In the genomic region with DNA sequence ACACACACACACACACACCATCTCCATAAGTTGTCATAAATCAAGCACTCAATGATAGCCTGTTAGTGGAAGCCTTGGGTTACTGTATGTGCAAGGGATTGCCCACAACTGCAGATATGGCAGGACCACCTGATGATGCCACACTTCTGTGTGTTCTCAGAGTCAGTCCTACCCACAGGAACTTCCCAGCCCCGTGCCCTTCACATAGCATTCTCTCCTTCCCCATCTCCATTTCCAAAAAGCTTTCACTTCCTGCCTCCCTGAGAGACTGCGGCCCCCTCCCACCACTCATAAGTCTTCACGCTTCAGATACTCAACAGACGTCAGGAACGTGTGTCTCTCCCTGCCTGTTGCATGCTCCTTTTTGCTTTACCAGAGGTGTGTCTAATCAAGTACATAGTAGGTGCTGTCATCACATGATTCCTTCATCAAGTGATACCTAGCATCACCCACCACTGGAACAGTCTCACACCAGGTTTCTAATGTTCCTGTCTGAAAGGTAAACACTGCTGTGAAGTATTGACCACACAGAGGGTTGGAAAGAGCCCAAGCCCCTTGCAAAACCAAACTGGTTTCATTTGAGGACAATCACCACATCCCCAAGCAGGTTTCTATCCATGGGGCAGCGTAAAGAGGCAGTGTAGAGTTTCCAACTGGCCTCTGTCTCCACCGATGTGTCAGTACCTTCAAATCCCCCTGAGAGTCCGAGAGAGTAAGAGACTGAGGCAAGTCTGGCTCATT, we compare ENCODE assay signal across 17 mouse cellular contexts. TPM values are rescaled to one million over a fixed set of nuclear protein-coding genes. Genes with fewer than 3 reads are reported as not detected.
DNase-seq lines count a peak whose midpoint lies in the region; ATAC-seq and TF ChIP-seq lines count a peak whose summit lies in the region.
"Had no signal": no experiment of that assay in that cellular context is flagged by ENCODE, and none has a peak within 500 bp of the region (broad histone marks: within the 10 kb centered on the region; RNA-seq: fewer than 3 reads in every experiment).

No protein-coding gene starts in this region.

- no peak for DNase-seq in heart, postnatal 25 days (ENCODE audit: low spot score)
- no peak for DNase-seq in midbrain, embryonic 14.5 days
- no peak for DNase-seq in midbrain, postnatal 0 days (ENCODE audit: low spot score)
- no peak for DNase-seq in frontal cortex, adult 2 months (ENCODE audit: extremely low spot score in 1 of 2, low spot score in 1 of 2)
- no peak for DNase-seq in layer of hippocampus, adult 9-11 months
- DNase-seq: adrenal gland, postnatal 10 days; cerebellum, adult 8-10 months; forebrain, postnatal 0 days; lung, postnatal 4 days; thymus, adult 2 months had no signal

- H3K27me3 ChIP-seq in heart, embryonic 15.5 days = no peaks in the 10 kb centered on the region
- no peaks in the 10 kb centered on the region for H3K27me3 ChIP-seq in midbrain, embryonic 14.5 days (ENCODE audit: control insufficient read depth, insufficient read depth, low read length)
- no peaks in the 10 kb centered on the region for H3K27me3 ChIP-seq in midbrain, postnatal 0 days (ENCODE audit: insufficient read depth, low read length)
- no peaks in the 10 kb centered on the region for H3K27me3 ChIP-seq in embryonic facial prominence, embryonic 15.5 days
- H3K27me3 ChIP-seq: intestine, embryonic 15.5 days; midbrain, embryonic 15.5 days had no signal

- intact Hi-C loops in heart, postnatal 25 days (cut with DNase I) = loop anchor here (5.0 kb wide), 2 partner anchors 445 to 470 kb away; no protein-coding TSS in a partner anchor

- H3K4me1 ChIP-seq in heart, embryonic 15.5 days (replicated peaks) = peaks cover 45% of the 10 kb centered on the region
- H3K4me1 ChIP-seq in midbrain, embryonic 14.5 days (ENCODE audit: control insufficient read depth, insufficient read depth, low read length) = peaks cover 26% of the 10 kb centered on the region
- peaks cover 13% of the 10 kb centered on the region; the same call in 1 of the 2 replicates for H3K4me1 ChIP-seq in midbrain, postnatal 0 days (ENCODE audit: insufficient read depth, low read length)
- H3K4me1 ChIP-seq in embryonic facial prominence, embryonic 15.5 days = peaks cover 47% of the 10 kb centered on the region

- H3K27ac ChIP-seq in heart, embryonic 15.5 days = peak overlapping the region; percentile 81
- no peak overlapping the region for H3K27ac ChIP-seq in midbrain, embryonic 14.5 days (replicated peaks; ENCODE audit: low read depth, low read length)
- H3K27ac ChIP-seq in midbrain, postnatal 0 days (ENCODE audit: low read depth, low read length) = no peak overlapping the region
- 0 out of 2 replicates have a peak overlapping the region, but pooled peaks have one; percentile 12 for H3K27ac ChIP-seq in embryonic facial prominence, embryonic 15.5 days (replicated peaks)
- H3K27ac ChIP-seq: hindbrain, embryonic 12.5 days; liver, embryonic 15.5 days; midbrain, embryonic 15.5 days had no signal

- no peaks in the 10 kb centered on the region for H3K36me3 ChIP-seq in heart, embryonic 15.5 days
- H3K36me3 ChIP-seq in midbrain, embryonic 14.5 days (ENCODE audit: control insufficient read depth, insufficient read depth, low read length) = no peaks in the 10 kb centered on the region
- H3K36me3 ChIP-seq in midbrain, postnatal 0 days (ENCODE audit: insufficient read depth, low read length) = no peaks in the 10 kb centered on the region
- H3K36me3 ChIP-seq in embryonic facial prominence, embryonic 15.5 days = no peaks in the 10 kb centered on the region
- H3K36me3 ChIP-seq: hindbrain, embryonic 12.5 days; intestine, embryonic 15.5 days; liver, embryonic 15.5 days; midbrain, embryonic 15.5 days had no signal

- H3K9ac ChIP-seq in heart, embryonic 15.5 days = no peak overlapping the region
- H3K9ac ChIP-seq in midbrain, embryonic 14.5 days (replicated peaks; ENCODE audit: low read length) = no peak overlapping the region
- H3K9ac ChIP-seq in midbrain, postnatal 0 days (replicated peaks; ENCODE audit: low read length, poor library complexity, severe bottlenecking) = no peak overlapping the region
- no peak overlapping the region for H3K9ac ChIP-seq in embryonic facial prominence, embryonic 15.5 days
- H3K9ac ChIP-seq: forebrain, postnatal 0 days; hindbrain, embryonic 12.5 days; intestine, embryonic 15.5 days; liver, embryonic 15.5 days; midbrain, embryonic 15.5 days had no signal

- H3K4me3 ChIP-seq in heart, embryonic 15.5 days = no peak overlapping the region
- no peak overlapping the region for H3K4me3 ChIP-seq in midbrain, embryonic 14.5 days (replicated peaks; ENCODE audit: low read depth, low read length)
- no peak overlapping the region for H3K4me3 ChIP-seq in midbrain, postnatal 0 days (ENCODE audit: low read depth, low read length)
- H3K4me3 ChIP-seq in embryonic facial prominence, embryonic 15.5 days (replicated peaks) = no peak overlapping the region
- H3K4me3 ChIP-seq: erythroblast, embryonic 14.5 days; hindbrain, embryonic 12.5 days; intestine, embryonic 15.5 days; liver, embryonic 15.5 days; midbrain, embryonic 15.5 days had no signal

- no peak for ATAC-seq in heart, embryonic 15.5 days (replicated peaks; ENCODE audit: insufficient number of reproducible peaks, insufficient read depth, low FRiP score, low read depth)
- ATAC-seq in midbrain, embryonic 14.5 days (ENCODE audit: low FRiP score, low TSS enrichment) = no peak
- ATAC-seq in midbrain, postnatal 0 days (ENCODE audit: low FRiP score) = no peak
- ATAC-seq in embryonic facial prominence, embryonic 15.5 days (ENCODE audit: insufficient number of reproducible peaks, low FRiP score, low TSS enrichment, low read depth) = no peak

- WGBS in heart, embryonic 15.5 days = 35% methylated on average over 8 of the region's 8 CpGs
- 54% methylated on average over 8 of the region's 8 CpGs for WGBS in midbrain, embryonic 14.5 days
- 58% methylated on average over 8 of the region's 8 CpGs for WGBS in midbrain, postnatal 0 days
- WGBS in embryonic facial prominence, embryonic 15.5 days = 47% methylated on average over 8 of the region's 8 CpGs

- no peaks in the 10 kb centered on the region for H3K9me3 ChIP-seq in heart, embryonic 15.5 days (replicated peaks)
- no peaks in the 10 kb centered on the region for H3K9me3 ChIP-seq in midbrain, embryonic 14.5 days (ENCODE audit: control insufficient read depth, low read length)
- H3K9me3 ChIP-seq in midbrain, postnatal 0 days (ENCODE audit: low read length) = no peaks in the 10 kb centered on the region
- no peaks in the 10 kb centered on the region for H3K9me3 ChIP-seq in embryonic facial prominence, embryonic 15.5 days (replicated peaks)
- H3K9me3 ChIP-seq: hindbrain, embryonic 12.5 days; intestine, embryonic 15.5 days; liver, embryonic 15.5 days; midbrain, embryonic 15.5 days had no signal

- no peak for TF ChIP-seq CTCF in midbrain, postnatal 0 days (IDR thresholded peaks at IDR 0.05)

- no peak overlapping the region for H3K4me2 ChIP-seq in heart, embryonic 15.5 days
- H3K4me2 ChIP-seq in midbrain, embryonic 14.5 days (ENCODE audit: low read length) = 0 out of 2 replicates have a peak overlapping the region, but pooled peaks have one; percentile 12
- H3K4me2 ChIP-seq in midbrain, postnatal 0 days (ENCODE audit: low read depth, low read length, poor library complexity, severe bottlenecking) = no peak overlapping the region
- no peak overlapping the region for H3K4me2 ChIP-seq in embryonic facial prominence, embryonic 15.5 days (replicated peaks)
- H3K4me2 ChIP-seq: hindbrain, embryonic 12.5 days; intestine, embryonic 15.5 days; liver, embryonic 15.5 days had no signal

RNA-seq across cellular contexts. Expression of a gene that starts 0.7 kb away (rescaled TPM):
- 35.2 and 48.0 TPM in 2 replicates for polyA plus RNA-seq in heart, embryonic 15.5 days (2015; fragmentation: Nextera tagmentation; extraction: Ambion mirVana)
- 10 to 100 TPM; 15.8 to 23.0 TPM for total RNA-seq in heart, postnatal 25 days (2021)
- polyA plus RNA-seq in midbrain, embryonic 14.5 days (2014; fragmentation: Nextera tagmentation; extraction: Ambion mirVana) = 9.7 and 10.4 TPM in 2 replicates
- total RNA-seq in midbrain, postnatal 0 days (2014; rRNA removed) = 11.5 and 15.0 TPM in 2 replicates
- polyA plus RNA-seq in midbrain, postnatal 0 days (2015; fragmentation: Nextera tagmentation; extraction: Ambion mirVana) = 13.1 and 13.3 TPM in 2 replicates
- 62.8 and 77.8 TPM in 2 replicates for polyA plus RNA-seq in embryonic facial prominence, embryonic 15.5 days (2015; fragmentation: Nextera tagmentation; extraction: Ambion mirVana)
- 12.0 and 12.6 TPM in 2 replicates for polyA plus RNA-seq in frontal cortex, adult 2 months (2012; rRNA removed)

Comparison
In these comparisons a context has a peak if more than half of its experiments do, and no peak if none do; other contexts are left out.
1. H3K27ac ChIP-seq: peak in heart, embryonic 15.5 days (single experiment) and embryonic facial prominence, embryonic 15.5 days (single experiment); none in midbrain, embryonic 14.5 days (single experiment) and midbrain, postnatal 0 days (single experiment).